Mouse (Mus musculus) midbrain, postnatal 0 days (tissue): ENCODE results near the gene Tekt5. TPM values are rescaled to one million over a fixed set of nuclear protein-coding genes. Genes with fewer than 3 reads are reported as not detected.
A peak's percentile ranks its signal among the peaks of the same experiment; 100 is the strongest.

Experiments
- ATAC-seq: fragments of 200-750 bp; cut with Nextera tagmentation; 2 replicates; pipeline ENCODE4 v1.8.0; 2017; ENCODE audit warnings: moderate number of reproducible peaks, mild to moderate bottlenecking, moderate TSS enrichment, moderate library complexity; ENCODE audit not compliant: low FRiP score
- DNase-seq: peaks from one replicate; pipeline ENCODE4 v3.0.0-alpha.2; 2015; ENCODE audit warnings: low spot score
- H3K27ac ChIP-seq: fragments of 300-500 bp; sonication (generic); 2 replicates; pipeline ENCODE4 v1.5.1; 2014; ENCODE audit warnings: low read depth, mild to moderate bottlenecking, low read length, mixed read lengths
- H3K27me3 ChIP-seq: fragments of 300-500 bp; sonication (generic); 2 replicates; pipeline ENCODE4 v1.6.1; 2014; ENCODE audit warnings: low read length, control low read depth, mixed read lengths; ENCODE audit not compliant: insufficient read depth
- H3K36me3 ChIP-seq: fragments of 300-500 bp; sonication (generic); 2 replicates; pipeline ENCODE4 v1.6.1; 2014; ENCODE audit warnings: low read length, control low read depth, mixed read lengths; ENCODE audit not compliant: insufficient read depth
- H3K4me1 ChIP-seq: fragments of 300-500 bp; sonication (generic); 2 replicates; pipeline ENCODE4 v1.6.1; 2014; ENCODE audit warnings: mild to moderate bottlenecking, control low read depth, antibody characterized with exemption, low read length, mixed read lengths; ENCODE audit not compliant: insufficient read depth
- H3K4me2 ChIP-seq: fragments of 300-500 bp; sonication (generic); 2 replicates; pipeline ENCODE4 v1.6.1; 2014; ENCODE audit warnings: low read depth, mild to moderate bottlenecking, low read length, mixed read lengths; ENCODE audit not compliant: poor library complexity, severe bottlenecking
- H3K4me3 ChIP-seq: fragments of 300-500 bp; sonication (generic); 2 replicates; pipeline ENCODE4 v1.5.1; 2014; ENCODE audit warnings: low read depth, mild to moderate bottlenecking, low read length, moderate library complexity
- H3K9ac ChIP-seq: fragments of 300-500 bp; sonication (generic); replicated peaks from 2 replicates; pipeline ENCODE4 v1.6.1; 2014; ENCODE audit warnings: mild to moderate bottlenecking, low read length, moderate library complexity, mixed read lengths; ENCODE audit not compliant: poor library complexity, severe bottlenecking
- H3K9me3 ChIP-seq: fragments of 300-500 bp; sonication (generic); 2 replicates; pipeline ENCODE4 v1.6.1; 2016; ENCODE audit warnings: low read length, control low read depth
- CTCF ChIP-seq: IDR thresholded peaks from 2 replicates; pipeline ENCODE4 v1.5.1; 2016; ENCODE audit warnings: antibody characterized with exemption, mild to moderate bottlenecking
- WGBS: fragments of 180-500 bp; shearing (Covaris S2); extraction: QIAGEN DNeasy Blood & Tissue Kit; methylation state at CpG from one replicate; pipeline ENCODE4 v1.1.7; 2014; 5-methylcytosine and 5-hydroxymethylcytosine counted together
- polyA plus RNA-seq: library from polyadenylated mRNA; unstranded; fragments of >200 nt; fragmentation: Nextera tagmentation; extraction: Ambion mirVana; gene quantifications from 2 replicates; pipeline ENCODE4 v1.2.1, GENCODE M21; 2015
- total RNA-seq: library from RNA; depleted of rRNA; stranded (reverse); fragments of >200 nt; gene quantifications from 2 replicates; pipeline ENCODE4 v1.2.3, GENCODE M21; 2014

Tekt5 gene
- total and polyA plus RNA-seq, 2 experiments from 2014 or later: 11.2 to 29.3 TPM

- Histone ChIP-seq H3K9me3 (no peaks in the 10 kb centered on the region), H3K4me1 (no peaks in the 10 kb centered on the region), H3K4me2 (no peak overlapping the region), H3K36me3 (no peaks in the 10 kb centered on the region), H3K9ac (no peak overlapping the region), H3K27me3 (no peaks in the 10 kb centered on the region), H3K27ac (no peak overlapping the region), H3K4me3 (no peak overlapping the region)
- 0 out of 2 replicates have a peak, but pooled peaks have one; percentile 41 for ATAC-seq
- whole genome bisulfite sequencing: 84% methylated on average over 10 of the region's 10 CpGs
- DNase-seq: no peak
- no peak for TF ChIP-seq CTCF
These were observed 45.4 kb downstream of the Tekt5 start for GRCm38 (mm10) chr16:10349876-10350275.

- no peak overlapping the region for H3K4me2 ChIP-seq
- H3K27ac ChIP-seq: no peak overlapping the region
- H3K9ac ChIP-seq: no peak overlapping the region
- H3K36me3 ChIP-seq: no peaks in the 10 kb centered on the region
- DNase-seq (no peak), ATAC-seq (no peak)
- no peak for TF ChIP-seq CTCF
- no peaks in the 10 kb centered on the region for H3K4me1 ChIP-seq
- no peak overlapping the region for H3K4me3 ChIP-seq
- H3K9me3 ChIP-seq: no peaks in the 10 kb centered on the region
- no peaks in the 10 kb centered on the region for H3K27me3 ChIP-seq
- 73% methylated on average over 5 of the region's 5 CpGs for WGBS
These were observed 45.9 kb downstream of the Tekt5 start for GRCm38 (mm10) chr16:10349436-10349835.

GRCm38 (mm10) chr16:10347551-10347950, 47.7 kb downstream of the Tekt5 start:
- Histone ChIP-seq H3K9ac (no peak overlapping the region), H3K27me3 (no peaks in the 10 kb centered on the region), H3K36me3 (no peaks in the 10 kb centered on the region), H3K9me3 (no peaks in the 10 kb centered on the region), H3K4me3 (no peak overlapping the region), H3K27ac (no peak overlapping the region), H3K4me2 (no peak overlapping the region), H3K4me1 (no peaks in the 10 kb centered on the region)
- ATAC-seq (no peak), DNase-seq (no peak)
- TF ChIP-seq CTCF: no peak
- WGBS: 83% methylated on average over 7 of the region's 7 CpGs

- DNase-seq (no peak), ATAC-seq (no peak)
- WGBS: 83% methylated on average over 4 of the region's 4 CpGs
- H3K36me3 ChIP-seq: no peaks in the 10 kb centered on the region
- no peak overlapping the region for H3K4me2 ChIP-seq
- no peaks in the 10 kb centered on the region for H3K4me1 ChIP-seq
- no peak overlapping the region for H3K27ac ChIP-seq
- no peaks in the 10 kb centered on the region for H3K27me3 ChIP-seq
- TF ChIP-seq CTCF: no peak
- H3K9me3 ChIP-seq: no peaks in the 10 kb centered on the region
- H3K9ac ChIP-seq: no peak overlapping the region
- no peak overlapping the region for H3K4me3 ChIP-seq
These were observed 54.2 kb downstream of the Tekt5 start for GRCm38 (mm10) chr16:10341110-10341509.

- no peak for DNase-seq
- Histone ChIP-seq H3K27ac (no peak overlapping the region), H3K4me3 (no peak overlapping the region), H3K4me2 (no peak overlapping the region), H3K9me3 (no peaks in the 10 kb centered on the region), H3K27me3 (no peaks in the 10 kb centered on the region), H3K9ac (no peak overlapping the region), H3K4me1 (no peaks in the 10 kb centered on the region), H3K36me3 (no peaks in the 10 kb centered on the region)
- TF ChIP-seq CTCF: no peak
- 86% methylated on average over 10 of the region's 10 CpGs for WGBS
- no peak for ATAC-seq
These were observed 55.4 kb downstream of the Tekt5 start for GRCm38 (mm10) chr16:10339930-10340329.

- no peak overlapping the region for H3K4me3 ChIP-seq
- H3K27me3 ChIP-seq: no peaks in the 10 kb centered on the region
- no peak for TF ChIP-seq CTCF
- no peak overlapping the region for H3K9ac ChIP-seq
- ATAC-seq (no peak), DNase-seq (no peak)
- no peak overlapping the region for H3K27ac ChIP-seq
- no peaks in the 10 kb centered on the region for H3K4me1 ChIP-seq
- H3K4me2 ChIP-seq: no peak overlapping the region
- WGBS: 91% methylated on average over 5 of the region's 5 CpGs
- no peaks in the 10 kb centered on the region for H3K36me3 ChIP-seq
- H3K9me3 ChIP-seq: no peaks in the 10 kb centered on the region
These were observed 56.7 kb downstream of the Tekt5 start for GRCm38 (mm10) chr16:10338601-10339000.
